ENCODE assay signal across 8 mouse cellular contexts in the genomic region with DNA sequence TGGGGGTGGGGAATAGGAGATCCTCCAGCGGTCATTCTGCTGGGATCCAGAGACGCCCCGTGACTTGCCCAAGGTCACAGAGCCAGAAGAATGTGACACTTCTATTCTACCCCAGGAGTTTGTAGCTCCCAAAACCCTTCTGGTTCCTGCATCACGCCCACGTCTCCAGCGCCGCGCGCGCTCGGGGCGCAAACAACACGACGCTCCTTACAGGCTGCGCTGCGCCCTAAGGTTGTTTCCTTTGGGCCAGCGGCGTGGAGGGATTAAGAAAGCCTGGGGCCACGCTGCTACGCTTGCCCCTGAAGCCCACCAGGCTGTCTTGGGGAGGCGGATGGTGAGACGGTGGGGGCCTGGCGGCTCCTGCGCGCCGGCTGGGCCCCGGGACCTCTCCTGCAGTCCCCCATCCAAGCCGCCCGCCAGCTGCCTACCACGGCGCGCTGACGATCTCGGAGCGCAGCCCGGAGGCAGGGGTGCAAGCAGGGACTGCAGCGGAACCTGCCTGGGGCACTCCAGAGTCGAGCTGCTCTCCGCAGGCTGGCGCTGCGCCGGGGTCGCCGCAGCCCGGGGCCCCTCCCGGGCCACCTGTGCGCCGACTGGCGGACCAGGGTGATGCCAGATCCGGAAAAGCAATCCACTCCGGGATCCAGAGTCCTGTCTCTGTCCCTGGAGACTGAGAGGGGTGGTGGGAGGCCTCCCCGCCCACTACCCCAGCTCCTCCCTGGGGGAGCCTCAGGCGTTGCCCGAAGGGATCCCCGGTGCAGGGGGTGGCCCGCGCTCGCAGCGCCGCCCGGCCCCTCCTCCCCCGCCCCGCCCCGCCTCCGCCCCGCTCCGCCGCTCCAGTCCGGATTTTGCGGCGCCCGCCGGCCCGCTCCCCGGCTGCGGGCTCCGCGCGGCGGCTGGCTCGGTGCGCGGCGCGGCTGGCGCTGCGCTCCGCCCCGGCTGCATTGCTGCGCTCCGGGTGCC. TPM values are rescaled to one million over a fixed set of nuclear protein-coding genes. Genes with fewer than 3 reads are reported as not detected.
A peak's percentile ranks its signal among the peaks of the same experiment; 100 is the strongest.
DNase-seq lines count a peak whose midpoint lies in the region; ATAC-seq lines count a peak whose summit lies in the region.

A gene (plus strand): TSS at position 881 of the 963 bp plus-strand sequence.

- no peak for ATAC-seq in CD4-positive, CD25-positive, alpha-beta regulatory T cell, adult 4 months
- ATAC-seq in forebrain, embryonic 12.5 days (ENCODE audit: low FRiP score): peak; percentile 84
- peak; percentile 47 for ATAC-seq in stomach, embryonic 15.5 days (ENCODE audit: insufficient read depth, low FRiP score, low read depth)

- peak within 1 kb of the TSS; percentile 99 for H3K4me2 ChIP-seq in forebrain, embryonic 12.5 days
- peak within 1 kb of the TSS; percentile 99 for H3K4me2 ChIP-seq in stomach, embryonic 15.5 days

- no peaks in the 10 kb centered on the region for H3K9me3 ChIP-seq in forebrain, embryonic 12.5 days
- no peaks in the 10 kb centered on the region for H3K9me3 ChIP-seq in midbrain, embryonic 10.5 days (replicated peaks)
- no peaks in the 10 kb centered on the region for H3K9me3 ChIP-seq in stomach, embryonic 15.5 days

- no peaks in the 10 kb centered on the region for H3K36me3 ChIP-seq in forebrain, embryonic 12.5 days (replicated peaks)
- no peaks in the 10 kb centered on the region for H3K36me3 ChIP-seq in midbrain, embryonic 10.5 days
- no peaks in the 10 kb centered on the region for H3K36me3 ChIP-seq in stomach, embryonic 15.5 days

- H3K4me1 ChIP-seq in brown adipose tissue, adult 24 weeks (ENCODE audit: control insufficient read depth, insufficient read depth, insufficient read length, low read length): no peaks in the 10 kb centered on the region
- H3K4me1 ChIP-seq in forebrain, embryonic 12.5 days: peaks cover 43% of the 10 kb centered on the region
- H3K4me1 ChIP-seq in midbrain, embryonic 10.5 days: peaks cover 55% of the 10 kb centered on the region
- H3K4me1 ChIP-seq in stomach, embryonic 15.5 days: peaks cover 21% of the 10 kb centered on the region

- under 1% methylated on average over 68 of the region's 91 CpGs for whole genome bisulfite sequencing in forebrain, embryonic 12.5 days
- 2% methylated on average over 91 of the region's 91 CpGs for WGBS in midbrain, embryonic 10.5 days
- under 1% methylated on average over 82 of the region's 91 CpGs for WGBS in stomach, embryonic 15.5 days

- peak within 1 kb of the TSS; percentile 76 for H3K9ac ChIP-seq in forebrain, embryonic 12.5 days
- H3K9ac ChIP-seq in stomach, embryonic 15.5 days: no peak within 1 kb of the TSS; the same call in 1 of the 2 replicates

- H3K27ac ChIP-seq in brown adipose tissue, adult 24 weeks (replicated peaks; ENCODE audit: low read depth, low read length): no peak within 1 kb of the TSS
- peak within 1 kb of the TSS; percentile 81 for H3K27ac ChIP-seq in forebrain, embryonic 12.5 days
- H3K27ac ChIP-seq in midbrain, embryonic 10.5 days (replicated peaks): peak within 1 kb of the TSS; percentile 82
- no peak within 1 kb of the TSS for H3K27ac ChIP-seq in stomach, embryonic 15.5 days

- DNase-seq in CD4-positive, CD25-positive, alpha-beta regulatory T cell, adult 2 months (ENCODE audit: low read depth, low spot score): peak; percentile 16
- DNase-seq in heart, postnatal 14 days: peak; percentile 46 to 56
- DNase-seq in layer of hippocampus, postnatal 36 days: peak; percentile 81 to 83
- peak; percentile 82 for DNase-seq in midbrain, embryonic 10.5 days (ENCODE audit: low spot score)

- peak within 1 kb of the TSS; percentile 92 for H3K4me3 ChIP-seq in brown adipose tissue, adult 24 weeks (ENCODE audit: insufficient read depth, low read depth, low read length)
- H3K4me3 ChIP-seq in forebrain, embryonic 12.5 days (replicated peaks): peak within 1 kb of the TSS; percentile 73
- H3K4me3 ChIP-seq in midbrain, embryonic 10.5 days: peak within 1 kb of the TSS; percentile 77
- peak within 1 kb of the TSS; percentile 69 for H3K4me3 ChIP-seq in stomach, embryonic 15.5 days (replicated peaks)

- intact Hi-C loops in heart, postnatal 14 days (cut with DNase I): no loop called here

- H3K27me3 ChIP-seq in forebrain, embryonic 12.5 days: peaks cover 100% of the 10 kb centered on the region
- peaks cover 99% of the 10 kb centered on the region for H3K27me3 ChIP-seq in midbrain, embryonic 10.5 days (ENCODE audit: low read depth, poor library complexity, severe bottlenecking)
- H3K27me3 ChIP-seq in stomach, embryonic 15.5 days (replicated peaks): peaks cover 79% of the 10 kb centered on the region

RNA-seq across cellular contexts. Expression of the gene that starts here (rescaled TPM):
- under 1 TPM in 1 of 2 experiments, not detected in 1; 0.46 TPM for polyA plus RNA-seq in CD4-positive, CD25-positive, alpha-beta regulatory T cell, adult 4 months (2017; shearing (Covaris generic))
- polyA plus RNA-seq in brown adipose tissue, adult 24 weeks (2012; ENCODE audit: insufficient read depth, insufficient read length, missing spikeins): 3.1 and 3.6 TPM in 2 replicates
- 4.8 and 5.6 TPM in 2 replicates for polyA plus RNA-seq in forebrain, embryonic 12.5 days (2016; fragmentation: Nextera tagmentation; extraction: Ambion mirVana)
- under 1 TPM; 0.60 to 0.63 TPM for total RNA-seq in heart, postnatal 14 days (2021)
- 100 to 1,000 TPM; 136 to 142 TPM for total RNA-seq in layer of hippocampus, postnatal 36 days (2021)
- polyA plus RNA-seq in midbrain, embryonic 10.5 days (2016; fragmentation: Nextera tagmentation; extraction: Ambion mirVana): 2.8 TPM in 2 replicates
- polyA plus RNA-seq in stomach, embryonic 15.5 days (2015; fragmentation: Nextera tagmentation; extraction: Ambion mirVana): 4.0 TPM in 2 replicates

Comparison
In these comparisons a context has a peak if more than half of its experiments do, and no peak if none do; other contexts are left out.
1. RNA of the gene that starts here (total RNA-seq): 136 to 142 TPM in layer of hippocampus, postnatal 36 days; 0.60 to 0.63 TPM in heart, postnatal 14 days; every median in the first group is over 10 times any median in the second.
2. Peak in DNase-seq in heart, postnatal 14 days; RNA of the gene not detected or under 1 TPM.
3. DNase-seq: peak in every context shown above with its lines; median percentile 82 in layer of hippocampus, postnatal 36 days; 82 in midbrain, embryonic 10.5 days; 51 in heart, postnatal 14 days; 16 in CD4-positive, CD25-positive, alpha-beta regulatory T cell, adult 2 months.
4. H3K27ac ChIP-seq: peak in forebrain, embryonic 12.5 days (single experiment) and midbrain, embryonic 10.5 days (single experiment); none in brown adipose tissue, adult 24 weeks (single experiment) and stomach, embryonic 15.5 days (single experiment).
5. Peak in every context shown above with its lines, with median percentiles within 50 percentile points of each other: H3K4me3 ChIP-seq.